Mouse (Mus musculus): ENCODE measurements around the gene Tle4.

Gene Tle4

DNA sequence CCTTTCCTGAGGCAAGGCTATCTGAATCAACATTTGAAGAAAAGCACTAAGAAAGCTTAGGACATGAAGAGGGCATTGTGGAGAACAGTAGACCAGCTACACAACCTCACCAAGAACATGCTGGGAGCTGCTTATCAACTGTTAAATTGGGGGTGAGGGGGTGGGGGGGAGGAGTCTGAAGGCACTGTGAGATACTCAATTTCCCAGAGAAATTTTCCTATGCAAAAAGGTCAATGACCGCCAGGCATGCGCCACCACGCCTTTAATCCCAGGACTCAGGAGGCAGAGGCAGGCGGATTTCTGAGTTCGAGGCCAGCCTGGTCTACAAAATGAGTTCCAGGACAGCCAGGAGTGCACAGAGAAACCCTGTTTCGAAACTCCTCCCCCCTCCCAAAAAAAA is 65.0 kb downstream of the Tle4 start:
- peak; percentile 60 for DNase-seq (ENCODE audit: low read depth, low spot score)

DNA sequence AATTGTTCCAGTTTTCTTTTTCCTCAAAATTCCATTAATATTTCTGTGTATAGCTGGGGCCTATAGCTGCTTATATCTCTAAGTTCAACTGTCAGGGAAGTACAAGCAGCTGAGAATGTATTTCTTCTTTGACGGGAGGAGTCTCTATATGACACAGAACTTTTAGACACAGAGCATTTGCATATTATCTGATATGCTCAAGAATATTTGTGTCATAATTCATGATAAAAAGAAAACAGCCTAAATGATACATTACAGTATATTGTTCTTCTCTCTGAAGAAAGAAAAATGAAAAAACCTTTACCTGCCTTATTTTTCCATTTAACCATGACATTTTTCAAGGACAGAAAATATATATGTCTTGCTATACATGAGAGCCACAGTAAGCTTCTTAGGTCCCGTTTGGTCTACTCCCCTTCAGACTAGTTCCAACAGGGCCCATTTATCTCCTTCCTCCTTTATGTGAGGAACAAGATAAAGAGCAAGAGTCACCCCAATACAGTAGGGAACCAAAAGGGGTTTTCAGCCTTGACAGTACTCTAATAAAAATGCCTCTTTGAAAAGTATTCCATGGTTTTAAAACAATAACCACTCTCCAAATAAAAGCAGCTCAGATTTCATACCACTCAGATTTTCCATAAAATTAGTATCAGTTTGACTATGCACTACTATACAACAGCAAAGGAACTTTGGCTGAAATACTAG is 77.6 kb downstream of the Tle4 start:
- DNase-seq (ENCODE audit: low read depth, low spot score): no peak

DNA sequence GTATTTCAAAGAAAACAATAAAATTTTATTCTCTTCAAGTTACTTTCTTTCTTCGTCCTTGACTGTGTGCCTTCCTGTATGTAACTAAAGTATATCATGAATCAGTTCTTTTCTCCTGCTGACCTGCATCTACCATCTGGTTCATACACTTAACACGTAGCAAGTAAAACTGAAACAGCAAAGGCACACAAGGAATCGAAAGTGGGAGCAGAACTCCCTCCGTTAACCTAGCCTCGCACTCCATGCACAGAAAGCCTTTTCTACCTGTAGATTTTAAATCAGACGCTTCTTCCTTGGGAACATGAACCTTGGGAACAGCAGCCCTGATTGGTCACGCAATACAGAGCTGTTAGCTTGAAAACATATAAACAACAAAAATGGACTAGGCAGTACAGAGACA is 78.7 kb downstream of the Tle4 start:
- DNase-seq (ENCODE audit: low read depth, low spot score): no peak

DNA sequence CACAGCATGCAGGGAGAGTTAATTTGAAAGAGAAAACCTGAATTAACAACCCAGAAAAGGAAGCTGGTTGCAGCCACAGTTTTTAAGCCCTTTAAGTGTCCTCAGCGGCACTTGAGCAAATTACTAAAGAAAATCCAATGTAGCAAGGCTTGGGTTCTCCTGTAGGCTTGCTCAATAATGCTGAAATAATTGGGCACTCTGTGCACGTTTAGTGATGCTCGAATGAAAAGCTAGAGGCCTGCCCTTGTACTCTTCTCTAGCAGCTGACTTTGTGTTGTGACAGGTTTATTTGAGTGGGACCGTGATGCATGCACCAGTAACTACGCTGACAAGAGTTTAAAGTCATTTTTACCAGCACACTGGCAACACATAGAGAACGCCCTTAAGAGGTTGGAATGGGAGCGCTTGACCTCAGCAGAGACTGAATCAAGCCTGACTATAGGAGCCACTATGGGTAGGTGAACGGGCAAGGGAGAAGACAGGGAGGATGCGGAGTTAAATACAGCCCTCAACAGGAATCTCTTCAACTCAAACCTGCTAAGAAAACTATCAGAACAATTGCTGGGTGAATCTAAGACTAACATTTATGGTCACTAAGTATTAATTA is 79.3 kb downstream of the Tle4 start:
- DNase-seq (ENCODE audit: low read depth, low spot score): no peak

DNA sequence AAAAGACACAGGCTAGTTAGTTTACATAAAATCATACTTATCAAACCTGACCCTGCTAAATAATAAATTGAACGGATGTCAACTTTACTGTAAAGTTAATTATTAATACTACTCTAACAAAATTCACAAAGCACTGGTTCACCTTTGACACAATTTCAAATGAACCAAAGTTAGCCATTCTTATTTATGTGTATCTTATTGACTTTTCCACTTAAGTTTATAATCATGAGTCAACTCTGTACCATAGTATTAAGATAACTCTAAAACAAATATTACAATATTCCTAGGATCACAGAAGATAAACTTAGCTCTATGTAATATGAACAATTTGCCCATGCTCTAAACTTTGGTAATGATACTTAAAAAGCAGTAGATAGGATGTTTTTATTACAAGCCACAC is 81.4 kb downstream of the Tle4 start:
- DNase-seq (ENCODE audit: low read depth, low spot score): no peak

DNA sequence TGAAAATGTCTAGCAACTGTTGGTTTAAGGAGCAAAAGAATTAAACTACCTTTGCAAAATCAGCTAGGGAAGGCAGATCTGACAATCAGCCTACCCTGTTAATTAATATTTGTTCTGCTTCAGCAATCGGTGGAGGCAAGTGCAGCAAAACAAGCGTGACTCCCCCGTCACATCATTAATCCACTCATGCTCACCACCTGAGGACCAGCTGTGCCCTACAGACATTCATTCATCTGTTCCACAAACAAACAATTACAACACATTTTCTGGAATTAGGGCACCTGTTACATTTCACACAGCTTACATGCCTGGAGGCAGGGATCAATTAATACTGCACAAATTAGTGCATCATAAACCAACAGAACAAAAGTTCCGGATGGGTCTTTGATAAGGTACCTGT is 89.0 kb downstream of the Tle4 start:
- DNase-seq (ENCODE audit: low read depth, low spot score): no peak

DNA sequence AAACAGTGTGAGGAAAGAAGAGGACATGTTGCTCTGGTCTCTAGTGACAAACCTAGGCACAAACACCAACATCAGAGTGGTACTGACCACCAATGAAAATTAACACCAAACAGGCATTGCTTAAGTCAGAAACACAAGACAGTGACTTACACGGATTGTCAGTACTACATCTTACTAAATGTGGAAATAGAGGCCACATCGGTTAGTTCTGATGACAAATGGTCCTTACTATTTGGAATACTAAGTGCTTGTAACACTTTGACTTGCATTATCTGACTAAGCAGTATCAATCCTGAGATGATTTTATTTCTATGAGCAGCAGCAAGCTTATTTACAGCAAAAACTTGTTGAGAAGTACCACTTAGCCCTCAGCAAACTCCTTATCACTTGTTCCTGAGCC is 89.9 kb downstream of the Tle4 start:
- DNase-seq (ENCODE audit: low read depth, low spot score): no peak

DNA sequence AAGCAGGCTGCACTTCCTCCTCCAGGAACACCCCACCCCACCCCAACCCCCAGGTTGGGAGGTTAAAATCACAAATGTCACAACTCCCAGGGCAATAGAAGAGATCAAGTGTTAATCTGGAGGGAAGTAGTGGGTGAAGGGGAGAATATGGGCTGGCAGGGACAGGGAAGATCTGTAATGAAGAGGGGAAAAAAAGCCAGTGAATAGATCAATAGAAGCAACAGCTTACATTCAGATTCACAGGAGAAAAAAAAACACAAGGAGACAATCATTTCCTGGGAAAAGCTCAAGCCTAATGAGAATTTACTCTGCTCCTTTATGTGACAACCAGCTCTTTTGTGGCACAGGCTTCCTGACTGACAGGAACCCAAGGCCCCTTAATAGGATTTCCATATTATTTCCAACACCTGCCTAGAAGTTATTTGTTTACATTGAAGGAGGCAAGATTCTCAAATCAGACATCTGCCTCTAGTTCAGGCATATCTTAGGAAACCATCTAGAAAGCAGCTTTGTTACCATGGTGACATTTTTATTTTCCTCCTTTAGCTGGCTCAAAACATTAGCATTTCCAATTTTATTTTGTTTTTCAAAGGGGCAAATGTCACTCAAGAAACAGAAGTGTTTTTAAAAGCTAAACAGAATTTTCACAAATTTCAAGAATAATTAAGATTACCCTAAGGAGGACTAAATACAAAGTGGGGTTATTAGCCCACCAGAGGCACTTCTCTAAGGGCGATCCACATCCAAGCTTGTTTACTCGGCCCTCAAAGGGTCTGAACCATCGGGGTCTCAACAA is 90.8 kb downstream of the Tle4 start:
- no peak for DNase-seq (ENCODE audit: low read depth, low spot score)

DNA sequence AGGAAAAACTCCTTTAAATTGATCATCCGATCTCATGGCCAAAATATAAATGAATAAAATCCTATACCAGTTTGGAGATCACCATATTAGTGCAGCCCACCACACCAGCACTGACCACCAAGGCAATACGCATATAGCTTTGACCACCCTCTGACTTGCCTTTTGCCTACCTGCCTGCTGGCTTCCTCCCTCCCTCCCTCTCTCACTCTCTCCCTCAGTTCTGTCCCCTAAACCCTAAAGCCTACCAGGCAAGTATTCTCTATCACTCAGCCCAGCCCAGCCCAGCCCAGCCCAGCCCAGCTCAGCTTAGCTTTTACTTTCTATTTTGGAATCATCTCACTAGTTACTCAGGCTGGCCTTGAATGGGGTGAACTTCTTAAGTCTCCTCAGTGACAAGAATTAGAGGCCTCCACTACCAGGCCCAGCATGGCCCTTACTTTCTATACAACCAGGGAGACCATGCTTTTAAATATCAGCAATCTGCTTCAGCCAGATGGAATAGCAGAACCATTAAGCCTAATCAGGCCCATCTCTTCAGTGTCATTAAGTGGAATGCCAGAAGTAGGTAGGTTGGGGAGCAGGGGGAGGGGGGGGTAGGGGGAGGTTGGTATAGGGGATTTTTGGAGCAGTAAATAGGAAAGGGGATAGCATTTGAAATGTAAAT is 91.8 kb downstream of the Tle4 start:
- DNase-seq (ENCODE audit: low read depth, low spot score): no peak

DNA sequence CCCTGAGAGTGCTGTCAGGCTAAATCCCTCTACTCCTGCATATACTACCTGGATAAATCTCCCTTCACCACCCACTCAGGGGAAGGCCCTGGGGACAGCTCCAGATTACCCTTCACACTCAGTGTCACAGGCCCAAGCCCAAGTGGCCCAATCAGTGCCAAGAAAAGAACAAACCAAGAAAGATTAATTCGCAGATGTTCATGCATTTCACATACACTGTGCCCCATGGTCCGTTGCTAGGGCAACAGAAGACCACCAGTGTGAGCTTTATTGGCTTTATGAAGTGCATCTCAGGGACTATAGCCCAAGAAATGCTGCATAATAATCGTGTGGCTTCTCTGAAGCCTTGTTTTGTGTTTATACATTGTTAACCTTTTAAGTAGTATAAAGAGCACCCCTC is 92.5 kb downstream of the Tle4 start:
- no peak for DNase-seq (ENCODE audit: low read depth, low spot score)

DNA sequence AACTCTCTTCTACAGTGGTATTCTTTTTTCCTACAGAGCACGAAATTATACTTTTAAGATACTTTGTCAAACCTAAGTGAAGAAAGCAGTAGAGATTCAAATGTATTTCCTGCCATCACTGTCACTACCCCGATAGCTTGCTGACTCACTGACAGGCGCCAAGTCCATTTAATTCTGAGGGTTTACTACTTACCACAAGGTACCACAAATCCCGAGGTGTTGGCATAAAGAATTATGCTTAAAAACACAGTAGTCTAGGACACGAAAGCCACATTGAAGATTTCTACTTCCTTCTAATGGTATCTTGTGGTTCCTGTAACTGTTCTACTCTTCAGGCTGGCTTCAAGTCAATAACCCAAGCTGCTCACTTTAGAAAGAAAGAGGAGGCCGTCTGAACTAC is 94.0 kb downstream of the Tle4 start:
- no peak for DNase-seq (ENCODE audit: low read depth, low spot score)

DNA sequence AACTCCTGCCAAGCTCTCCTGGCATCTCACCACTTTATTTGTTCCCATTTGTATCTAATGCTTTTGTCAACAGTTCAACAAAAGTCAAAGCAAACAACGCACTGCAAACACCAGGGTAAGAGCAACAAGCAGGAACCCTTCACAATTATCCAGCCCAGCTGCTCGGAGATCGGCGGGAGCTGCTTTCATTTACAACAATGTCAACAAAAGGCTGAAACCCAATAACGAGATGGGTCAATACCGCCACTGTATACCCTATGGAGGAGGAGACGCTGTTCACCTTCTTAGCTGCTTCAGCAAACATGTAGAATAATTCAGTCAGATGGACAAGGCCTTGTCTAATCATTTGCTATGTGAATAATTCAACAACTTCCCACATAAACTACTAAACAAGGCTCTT is 95.6 kb downstream of the Tle4 start:
- DNase-seq (ENCODE audit: low read depth, low spot score): no peak

DNA sequence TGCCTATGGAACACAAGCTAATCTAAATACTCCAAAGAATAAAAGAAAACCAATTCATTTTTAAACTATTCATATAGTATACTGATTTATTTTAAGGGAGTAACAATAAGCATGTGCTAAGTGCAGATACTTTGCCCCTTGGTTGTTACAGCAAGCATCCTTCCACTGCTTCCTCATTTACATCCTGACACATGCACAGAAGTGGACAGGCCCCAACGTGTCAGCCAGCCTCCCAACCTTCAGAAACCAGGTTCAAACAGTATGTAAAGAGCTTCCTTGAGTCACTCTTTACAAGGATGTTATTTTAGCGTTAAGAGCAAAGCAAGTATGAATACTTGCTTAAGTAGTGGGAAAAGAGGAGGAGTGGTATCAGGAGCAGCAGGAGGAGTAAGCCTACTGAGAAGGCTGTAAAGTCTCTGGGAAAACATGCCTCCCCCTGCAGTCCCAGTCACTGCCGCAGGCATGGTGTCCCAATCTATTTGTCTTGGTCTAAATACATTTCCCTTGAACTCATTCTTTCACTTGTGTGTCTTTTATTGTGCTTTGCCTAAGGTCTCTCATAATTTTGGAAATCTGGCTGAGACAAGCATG is 97.9 kb downstream of the Tle4 start:
- DNase-seq (ENCODE audit: low read depth, low spot score): no peak

DNA sequence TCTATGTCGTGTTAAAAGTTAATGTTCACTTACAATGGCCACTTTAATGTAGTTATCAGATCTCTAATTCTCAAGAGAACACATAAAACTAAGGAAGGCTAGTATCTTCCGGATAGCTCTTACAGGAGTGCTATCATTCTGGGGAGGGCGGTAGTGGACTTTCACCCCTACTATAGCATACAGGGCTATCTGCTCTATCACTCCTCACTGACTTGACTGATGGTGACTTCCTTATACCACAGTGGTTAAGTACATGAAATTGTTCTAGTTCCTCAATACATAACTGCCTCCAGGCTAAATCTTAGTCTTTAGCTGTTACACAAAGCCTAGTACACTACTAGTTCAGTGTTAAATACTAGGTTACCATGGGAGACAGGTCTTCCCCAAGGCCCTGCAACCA is 104.8 kb downstream of the Tle4 start:
- DNase-seq (ENCODE audit: low read depth, low spot score): no peak

DNA sequence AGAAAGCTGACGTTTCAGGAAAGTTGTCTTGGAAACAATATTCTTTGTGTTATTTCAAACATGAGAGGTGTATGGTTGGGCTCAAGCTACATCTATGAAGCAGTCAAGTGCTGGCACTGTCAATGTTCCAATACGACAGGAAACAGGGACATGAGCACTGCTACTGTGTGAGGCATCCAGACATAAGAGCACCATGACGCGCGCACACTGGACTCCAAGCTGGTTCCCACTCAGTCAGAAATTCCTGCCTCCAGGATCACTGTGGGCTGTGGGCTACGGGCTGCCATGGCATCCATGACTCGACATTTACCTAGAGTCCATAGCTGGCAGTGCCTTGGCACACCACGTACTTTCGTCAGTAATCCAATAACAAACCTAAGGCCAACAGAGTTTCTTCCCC is 110.7 kb downstream of the Tle4 start:
- no peak for DNase-seq (ENCODE audit: low read depth, low spot score)

DNA sequence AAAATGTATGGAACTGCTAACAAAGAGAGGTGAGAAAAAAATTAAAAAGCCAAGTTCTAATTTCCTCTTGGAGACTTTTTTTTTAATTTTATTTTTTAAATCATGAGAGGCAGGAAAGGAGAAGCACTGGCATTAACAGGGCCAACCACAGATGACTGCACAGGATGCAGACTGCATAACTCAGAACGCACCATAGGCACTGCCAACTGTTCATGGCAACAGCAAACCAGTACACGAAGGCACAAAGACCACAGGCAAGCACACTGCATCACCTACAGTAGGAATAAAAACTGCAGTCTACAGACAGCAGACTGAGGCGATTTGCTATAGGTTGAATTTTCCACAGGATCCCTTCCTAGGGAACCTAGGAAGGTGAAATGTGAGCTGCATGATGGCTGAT is 112.7 kb downstream of the Tle4 start:
- DNase-seq (ENCODE audit: low read depth, low spot score): no peak

DNA sequence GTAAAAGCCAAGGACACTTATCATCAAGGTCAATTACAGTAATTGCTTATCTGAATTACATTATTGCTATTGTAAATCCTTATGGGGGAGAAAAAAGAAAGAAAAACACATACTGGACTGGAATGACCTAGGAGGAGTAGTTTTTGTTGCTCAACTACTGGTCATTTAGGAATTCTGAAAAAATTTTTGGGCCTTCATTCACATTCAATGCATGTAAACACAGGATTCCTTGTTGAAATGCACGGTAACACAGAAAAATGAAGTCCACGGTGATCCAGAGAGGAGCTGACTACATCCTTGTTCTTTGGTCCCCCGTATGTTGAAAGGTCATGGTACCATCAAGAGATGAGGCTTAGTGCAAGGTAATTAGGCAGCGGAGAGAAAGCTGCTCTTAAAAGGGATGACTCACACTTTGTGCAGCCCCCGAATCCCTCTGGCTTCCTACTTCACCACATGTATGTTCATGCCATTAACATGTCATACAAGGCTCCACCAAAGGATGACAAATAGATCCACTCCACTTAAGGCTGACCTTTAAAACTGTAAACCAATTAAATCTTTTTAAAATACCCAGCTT is 115.2 kb downstream of the Tle4 start:
- DNase-seq (ENCODE audit: low read depth, low spot score): no peak

DNA sequence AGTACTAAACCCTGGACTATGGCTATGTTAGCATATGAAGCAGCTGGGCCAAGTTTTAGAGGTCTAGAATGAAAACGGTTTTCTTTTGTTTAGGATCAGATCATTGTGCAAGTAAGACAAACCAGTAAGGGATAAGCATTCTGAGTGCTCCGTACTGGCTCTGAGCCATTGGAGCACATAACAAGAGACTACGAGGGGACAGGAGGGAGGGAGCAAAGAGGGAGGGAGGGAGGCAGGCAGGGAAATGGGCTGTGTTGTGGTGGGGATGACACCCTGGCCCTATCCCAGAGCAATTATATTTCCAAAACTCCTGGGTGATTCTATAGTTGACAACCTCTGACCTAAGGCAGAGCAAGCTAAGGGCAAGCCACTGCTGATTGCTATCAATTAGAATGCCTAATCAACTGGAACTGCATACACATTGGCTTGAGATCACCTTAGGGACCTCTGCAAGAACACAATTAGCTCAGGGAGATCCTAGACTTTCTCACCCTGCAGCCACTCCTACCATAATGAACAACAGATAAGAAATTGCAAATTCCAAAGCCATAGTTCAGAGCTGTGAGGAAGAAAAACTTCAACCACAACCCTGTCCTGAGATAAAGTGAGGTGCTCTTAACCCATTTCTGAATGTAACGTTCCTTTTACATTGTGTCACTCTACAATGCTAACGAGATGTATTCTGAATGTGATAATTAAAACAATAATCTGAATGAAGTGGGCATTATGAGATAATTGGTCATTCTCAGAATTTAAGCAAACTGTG is 115.9 kb downstream of the Tle4 start:
- no peak for DNase-seq (ENCODE audit: low read depth, low spot score)

DNA sequence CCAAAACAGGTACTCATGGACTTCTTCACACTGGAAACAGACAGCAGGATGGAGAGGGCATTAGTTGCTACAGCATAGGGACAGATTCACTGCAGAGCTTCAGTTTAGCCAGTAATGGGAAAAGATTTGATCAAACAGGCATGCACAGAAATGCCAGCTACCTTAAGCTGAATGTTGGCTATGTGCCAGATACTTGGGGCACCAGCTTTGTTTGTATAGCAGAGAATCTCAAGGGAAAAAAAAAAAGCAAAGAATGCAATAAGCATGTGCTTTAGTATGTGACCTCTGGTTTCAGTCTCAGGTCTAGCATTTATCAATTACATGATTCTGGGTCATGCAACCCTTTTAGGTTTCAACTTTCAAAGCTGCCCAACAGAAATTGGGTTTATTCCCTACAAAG is 118.1 kb downstream of the Tle4 start:
- no peak for DNase-seq (ENCODE audit: low read depth, low spot score)

DNA sequence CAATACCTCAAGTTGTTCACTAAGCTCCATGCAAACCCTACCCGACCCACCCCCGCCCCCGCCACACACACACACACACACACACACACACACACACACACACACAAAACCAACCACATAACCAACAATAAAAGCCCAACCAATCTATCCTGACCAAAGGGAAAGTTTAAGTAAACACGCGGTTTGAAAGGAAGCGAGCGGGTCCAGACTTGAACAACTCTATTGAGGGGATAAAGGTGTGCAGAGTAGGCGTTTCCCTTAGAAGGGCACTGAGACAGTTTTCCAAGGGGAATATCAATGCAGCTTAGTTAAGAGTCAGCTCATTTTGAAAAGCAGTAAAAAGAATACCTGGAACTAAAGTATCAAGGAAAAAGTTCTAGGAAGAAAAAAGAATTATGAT is 128.5 kb downstream of the Tle4 start:
- DNase-seq (ENCODE audit: low read depth, low spot score): peak; percentile 10

DNA sequence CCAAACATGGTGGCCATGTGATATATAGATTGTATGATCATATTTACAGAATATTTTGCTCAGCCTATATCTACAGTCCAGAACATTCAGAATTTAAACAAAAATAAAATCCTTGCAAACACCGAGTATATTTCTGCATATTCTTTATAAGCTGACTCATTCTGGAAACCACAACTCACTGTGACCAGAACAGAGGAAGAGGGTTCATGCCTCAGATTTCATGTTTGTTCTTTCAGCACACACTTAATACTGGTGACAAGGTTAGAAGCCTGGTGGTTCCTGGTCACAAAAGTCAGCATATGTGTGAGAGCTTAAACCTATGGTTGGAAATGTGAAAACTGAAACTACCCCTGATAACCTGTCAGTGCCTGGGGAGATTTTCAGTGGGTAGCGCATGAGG is 129.1 kb downstream of the Tle4 start:
- no peak for DNase-seq (ENCODE audit: low read depth, low spot score)

Measured in ZHBTc4 (cell line).